In genomic region chrX:57052848-57053173, GRCm38 (mm10) we compare ENCODE assay signal across 8 mouse cellular contexts. TPM values are rescaled to one million over a fixed set of nuclear protein-coding genes. Genes with fewer than 3 reads are reported as not detected.
DNase-seq lines count a peak whose midpoint lies in the region; ATAC-seq lines count a peak whose summit lies in the region.

No protein-coding gene starts in this region.

- H3K9ac ChIP-seq in lung, embryonic 15.5 days, result peak overlapping the region; percentile 64
- H3K9ac ChIP-seq in limb, embryonic 11.5 days (ENCODE audit: low read length), result peak overlapping the region; percentile 22; the same call in 1 of the 2 replicates
- H3K9ac ChIP-seq in neural tube, embryonic 15.5 days (replicated peaks), result peak overlapping the region; percentile 61

- H3K4me1 ChIP-seq in lung, embryonic 15.5 days, result no peaks in the 10 kb centered on the region
- H3K4me1 ChIP-seq in limb, embryonic 11.5 days (ENCODE audit: control insufficient read depth, insufficient read depth, low read length), result no peaks in the 10 kb centered on the region
- peaks cover 7% of the 10 kb centered on the region; the same call in 1 of the 2 replicates for H3K4me1 ChIP-seq in neural tube, embryonic 15.5 days

- DNase-seq in lung, adult 18-20 months, result no peak
- DNase-seq in limb, embryonic 11.5 days (ENCODE audit: low spot score), result no peak
- DNase-seq in gastrocnemius, postnatal 14 days, result no peak
- no peak for DNase-seq in natural killer cell, adult 2 months (ENCODE audit: low spot score in 2 of 2)
- DNase-seq in kidney, adult 11 months, result no peak

- H3K4me2 ChIP-seq in lung, embryonic 15.5 days, result peak overlapping the region; percentile 52
- H3K4me2 ChIP-seq in limb, embryonic 11.5 days (ENCODE audit: low read depth, severe bottlenecking), result peak overlapping the region; percentile 28; the same call in 1 of the 2 replicates
- H3K4me2 ChIP-seq in neural tube, embryonic 15.5 days, result peak overlapping the region; percentile 51

- peak; percentile 43; the same call in 1 of the 2 replicates for ATAC-seq in lung, embryonic 15.5 days (ENCODE audit: borderline replicate concordance, extremely low read depth, low FRiP score, low TSS enrichment)
- peak; percentile 44 for ATAC-seq in erythroblast, adult 5-6 weeks (replicated peaks; ENCODE audit: low FRiP score, poor library complexity, severe bottlenecking)
- ATAC-seq in limb, embryonic 11.5 days (ENCODE audit: insufficient number of reproducible peaks, low FRiP score, low TSS enrichment, low read depth), result peak; percentile 67
- peak; percentile 84 for ATAC-seq in neural tube, embryonic 15.5 days (ENCODE audit: low FRiP score)

- H3K4me3 ChIP-seq in lung, embryonic 15.5 days, result peak overlapping the region; percentile 62
- peak overlapping the region; percentile 36 for H3K4me3 ChIP-seq in limb, embryonic 11.5 days (ENCODE audit: low read depth, low read length)
- peak overlapping the region; percentile 58 for H3K4me3 ChIP-seq in neural tube, embryonic 15.5 days (replicated peaks)

- H3K27me3 ChIP-seq in lung, embryonic 15.5 days, result no peaks in the 10 kb centered on the region
- H3K27me3 ChIP-seq in limb, embryonic 11.5 days (ENCODE audit: control insufficient read depth, insufficient read depth, low read length), result no peaks in the 10 kb centered on the region
- no peaks in the 10 kb centered on the region for H3K27me3 ChIP-seq in neural tube, embryonic 15.5 days (replicated peaks)

- H3K9me3 ChIP-seq in lung, embryonic 15.5 days, result no peaks in the 10 kb centered on the region
- no peaks in the 10 kb centered on the region for H3K9me3 ChIP-seq in limb, embryonic 11.5 days (ENCODE audit: control insufficient read depth, low read length)
- H3K9me3 ChIP-seq in neural tube, embryonic 15.5 days (replicated peaks), result no peaks in the 10 kb centered on the region

- peaks cover 9% of the 10 kb centered on the region for H3K36me3 ChIP-seq in lung, embryonic 15.5 days
- no peaks in the 10 kb centered on the region for H3K36me3 ChIP-seq in limb, embryonic 11.5 days (ENCODE audit: control insufficient read depth, insufficient read depth, low read length)
- H3K36me3 ChIP-seq in neural tube, embryonic 15.5 days, result 0 out of 2 replicates have a peak, but pooled peaks cover 4% of the 10 kb centered on the region

- peak overlapping the region; percentile 96 for H3K27ac ChIP-seq in lung, embryonic 15.5 days
- H3K27ac ChIP-seq in limb, embryonic 11.5 days (replicated peaks; ENCODE audit: low read depth, low read length), result peak overlapping the region; percentile 88; the same call in 1 of the 2 replicates
- peak overlapping the region; percentile 97 for H3K27ac ChIP-seq in neural tube, embryonic 15.5 days (replicated peaks)

- 11% methylated on average over 4 of the region's 4 CpGs for WGBS in lung, embryonic 15.5 days
- whole genome bisulfite sequencing in limb, embryonic 11.5 days, result 27% methylated on average over 4 of the region's 4 CpGs
- 38% methylated on average over 4 of the region's 4 CpGs for WGBS in neural tube, embryonic 15.5 days

- intact Hi-C loops in gastrocnemius, postnatal 14 days (cut with DNase I; ENCODE audit: low total_unique reads), result no loop called here

RNA-seq across cellular contexts. Expression of gene Htatsf1, which starts 0.6 kb away (rescaled TPM):
- polyA plus RNA-seq in lung, embryonic 15.5 days (2015; fragmentation: Nextera tagmentation; extraction: Ambion mirVana), result 71.2 and 73.1 TPM in 2 replicates
- 11.1 and 11.3 TPM in 2 replicates for total RNA-seq in erythroblast, adult 5-6 weeks (2015; ENCODE audit: low replicate concordance)
- 18.3 and 19.1 TPM in 2 replicates for total RNA-seq in erythroblast, adult 5-6 weeks (2017; ENCODE audit: low replicate concordance)
- polyA plus RNA-seq in limb, embryonic 11.5 days (2014; fragmentation: Nextera tagmentation; extraction: Ambion mirVana), result 86.4 and 88.1 TPM in 2 replicates
- 82.3 and 87.1 TPM in 2 replicates for polyA plus RNA-seq in neural tube, embryonic 15.5 days (2015; fragmentation: Nextera tagmentation; extraction: Ambion mirVana)
- total RNA-seq in gastrocnemius, postnatal 14 days (2021), result 10 to 100 TPM; 57.7 to 57.9 TPM

RNA-seq across cellular contexts. Expression of gene Brs3, which starts 9.9 kb away (rescaled TPM):
- not detected in 2 replicates for polyA plus RNA-seq in lung, embryonic 15.5 days (2015; fragmentation: Nextera tagmentation; extraction: Ambion mirVana)
- total RNA-seq in erythroblast, adult 5-6 weeks (2015; ENCODE audit: low replicate concordance), result not detected in 2 replicates
- total RNA-seq in erythroblast, adult 5-6 weeks (2017; ENCODE audit: low replicate concordance), result not detected in 2 replicates
- polyA plus RNA-seq in limb, embryonic 11.5 days (2014; fragmentation: Nextera tagmentation; extraction: Ambion mirVana), result 0.11 TPM in 1 of 2 replicates, not detected in the other
- polyA plus RNA-seq in neural tube, embryonic 15.5 days (2015; fragmentation: Nextera tagmentation; extraction: Ambion mirVana), result 0.10 and 0.33 TPM in 2 replicates
- not detected for total RNA-seq in gastrocnemius, postnatal 14 days (2021)

RNA-seq across cellular contexts. Expression of gene Vgll1, which starts 35.1 kb away (rescaled TPM):
- polyA plus RNA-seq in lung, embryonic 15.5 days (2015; fragmentation: Nextera tagmentation; extraction: Ambion mirVana), result 0.30 TPM in 1 of 2 replicates, not detected in the other
- not detected in 2 replicates for total RNA-seq in erythroblast, adult 5-6 weeks (2015; ENCODE audit: low replicate concordance)
- not detected in 2 replicates for total RNA-seq in erythroblast, adult 5-6 weeks (2017; ENCODE audit: low replicate concordance)
- 0.88 and 0.95 TPM in 2 replicates for polyA plus RNA-seq in limb, embryonic 11.5 days (2014; fragmentation: Nextera tagmentation; extraction: Ambion mirVana)
- polyA plus RNA-seq in neural tube, embryonic 15.5 days (2015; fragmentation: Nextera tagmentation; extraction: Ambion mirVana), result not detected in 2 replicates
- total RNA-seq in gastrocnemius, postnatal 14 days (2021), result not detected
